Mouse (Mus musculus): ENCODE measurements around the gene Gm13290. TPM values are rescaled to one million over a fixed set of nuclear protein-coding genes. Genes with fewer than 3 reads are reported as not detected.
A peak's percentile ranks its signal among the peaks of the same experiment; 100 is the strongest.
"Not testable (repeated sequence)": the region's sequence is repeated elsewhere in the genome, so short reads cannot be mapped to it uniquely, and the experiment has no call there.

Gm13290 gene
- polyA plus RNA-seq, 1 experiment from 2014 or later = 0.37 TPM

DNA sequence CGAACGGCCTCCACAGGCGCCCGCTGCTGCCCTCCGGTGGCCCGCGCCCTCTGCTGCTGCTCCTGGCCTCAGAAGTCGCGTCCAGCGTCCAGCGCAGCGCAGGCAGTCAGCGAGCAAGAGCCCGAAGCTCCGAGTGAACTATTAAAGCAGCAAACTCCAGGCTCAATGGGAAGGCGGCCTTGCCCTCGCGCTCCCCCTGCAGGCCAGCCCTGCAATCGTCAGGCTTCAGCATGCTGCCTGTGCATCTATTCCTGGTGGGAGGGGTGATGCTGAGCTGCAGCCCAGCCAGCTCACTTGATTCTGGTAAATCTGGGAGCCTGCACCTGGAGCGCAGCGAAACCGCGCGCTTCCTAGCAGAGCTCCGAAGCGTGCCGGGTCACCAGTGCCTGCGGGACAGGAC lies 14.8 kb downstream of the Gm13290 start, which contains the start of gene Gm13277:
Gene Gm13277 (plus strand): TSS at position 231 of the 400 bp plus-strand sequence.
- 0% methylated on average over 1 of the region's 28 CpGs for whole genome bisulfite sequencing
- H3K36me3 ChIP-seq; H3K4me2 ChIP-seq (replicated peaks); H3K27ac ChIP-seq; H3K9me3 ChIP-seq; ATAC-seq (ENCODE audit: insufficient number of reproducible peaks, insufficient read depth, low FRiP score, low TSS enrichment); H3K4me1 ChIP-seq; H3K4me3 ChIP-seq; H3K9ac ChIP-seq; H3K27me3 ChIP-seq: not testable (repeated sequence)

DNA sequence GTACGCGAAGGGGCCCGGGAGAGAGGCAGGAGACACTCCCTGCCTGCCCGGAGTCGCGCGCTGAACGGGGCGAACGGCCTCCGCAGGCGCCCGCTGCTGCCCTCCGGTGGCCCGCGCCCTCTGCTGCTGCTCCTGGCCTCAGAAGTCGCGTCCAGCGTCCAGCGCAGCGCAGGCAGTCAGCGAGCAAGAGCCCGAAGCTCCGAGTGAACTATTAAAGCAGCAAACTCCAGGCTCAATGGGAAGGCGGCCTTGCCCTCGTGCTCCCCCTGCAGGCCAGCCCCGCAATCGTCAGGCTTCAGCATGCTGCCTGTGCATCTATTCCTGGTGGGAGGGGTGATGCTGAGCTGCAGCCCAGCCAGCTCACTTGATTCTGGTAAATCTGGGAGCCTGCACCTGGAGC lies 17.6 kb downstream of the Gm13290 start, which contains the start of gene Gm13278:
Gene Gm13278 (plus strand): TSS at position 301 of the 400 bp plus-strand sequence.
- not testable (repeated sequence) for H3K36me3 ChIP-seq; H3K9ac ChIP-seq; H3K27ac ChIP-seq; ATAC-seq (ENCODE audit: insufficient number of reproducible peaks, insufficient read depth, low FRiP score, low TSS enrichment); H3K27me3 ChIP-seq; H3K4me3 ChIP-seq; H3K4me2 ChIP-seq (replicated peaks); H3K9me3 ChIP-seq; H3K4me1 ChIP-seq
- WGBS = no CpG with 5 or more reads among the region's 28 CpGs

DNA sequence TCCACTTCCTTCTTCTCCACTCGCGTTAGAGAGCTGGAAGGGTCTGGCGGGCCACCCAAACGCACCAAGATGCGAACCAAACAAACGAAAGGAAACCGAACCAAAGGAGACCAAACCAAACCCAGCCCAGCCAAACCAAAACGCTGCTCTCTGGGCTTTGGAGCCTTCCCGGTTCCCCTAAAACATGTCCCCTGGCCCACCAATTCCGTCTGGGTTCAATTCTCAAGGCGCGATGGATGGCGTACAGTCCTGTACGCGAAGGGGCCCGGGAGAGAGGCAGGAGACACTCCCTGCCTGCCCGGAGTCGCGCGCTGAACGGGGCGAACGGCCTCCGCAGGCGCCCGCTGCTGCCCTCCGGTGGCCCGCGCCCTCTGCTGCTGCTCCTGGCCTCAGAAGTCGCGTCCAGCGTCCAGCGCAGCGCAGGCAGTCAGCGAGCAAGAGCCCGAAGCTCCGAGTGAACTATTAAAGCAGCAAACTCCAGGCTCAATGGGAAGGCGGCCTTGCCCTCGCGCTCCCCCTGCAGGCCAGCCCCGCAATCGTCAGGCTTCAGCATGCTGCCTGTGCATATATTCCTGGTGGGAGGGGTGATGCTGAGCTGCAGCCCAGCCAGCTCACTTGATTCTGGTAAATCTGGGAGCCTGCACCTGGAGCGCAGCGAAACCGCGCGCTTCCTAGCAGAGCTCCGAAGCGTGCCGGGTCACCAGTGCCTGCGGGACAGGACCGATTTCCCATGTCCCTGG lies 20.5 kb downstream of the Gm13290 start, which contains the start of gene Gm13275:
Gene Gm13275 (plus strand): TSS at position 552 of the 740 bp plus-strand sequence.
- not testable (repeated sequence) for ATAC-seq (ENCODE audit: insufficient number of reproducible peaks, insufficient read depth, low FRiP score, low TSS enrichment)

DNA sequence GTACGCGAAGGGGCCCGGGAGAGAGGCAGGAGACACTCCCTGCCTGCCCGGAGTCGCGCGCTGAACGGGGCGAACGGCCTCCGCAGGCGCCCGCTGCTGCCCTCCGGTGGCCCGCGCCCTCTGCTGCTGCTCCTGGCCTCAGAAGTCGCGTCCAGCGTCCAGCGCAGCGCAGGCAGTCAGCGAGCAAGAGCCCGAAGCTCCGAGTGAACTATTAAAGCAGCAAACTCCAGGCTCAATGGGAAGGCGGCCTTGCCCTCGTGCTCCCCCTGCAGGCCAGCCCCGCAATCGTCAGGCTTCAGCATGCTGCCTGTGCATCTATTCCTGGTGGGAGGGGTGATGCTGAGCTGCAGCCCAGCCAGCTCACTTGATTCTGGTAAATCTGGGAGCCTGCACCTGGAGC lies 23.5 kb downstream of the Gm13290 start, which contains the start of gene Gm13279:
Gene Gm13279 (plus strand): TSS at position 301 of the 400 bp plus-strand sequence.
- not testable (repeated sequence) for H3K4me3 ChIP-seq; H3K27me3 ChIP-seq; H3K27ac ChIP-seq; H3K4me2 ChIP-seq (replicated peaks); H3K9me3 ChIP-seq; H3K36me3 ChIP-seq; H3K4me1 ChIP-seq; H3K9ac ChIP-seq; ATAC-seq (ENCODE audit: insufficient number of reproducible peaks, insufficient read depth, low FRiP score, low TSS enrichment)
- WGBS = no CpG with 5 or more reads among the region's 28 CpGs

More for the DNA sequence above, 20.5 kb downstream of the Gm13290 start, which contains the start of gene Gm13275:
- not testable (repeated sequence) for H3K4me3 ChIP-seq; H3K9ac ChIP-seq; H3K4me2 ChIP-seq (replicated peaks); H3K4me1 ChIP-seq; H3K9me3 ChIP-seq; H3K27me3 ChIP-seq; H3K36me3 ChIP-seq; H3K27ac ChIP-seq
- WGBS = 1% methylated on average over 14 of the region's 52 CpGs

DNA sequence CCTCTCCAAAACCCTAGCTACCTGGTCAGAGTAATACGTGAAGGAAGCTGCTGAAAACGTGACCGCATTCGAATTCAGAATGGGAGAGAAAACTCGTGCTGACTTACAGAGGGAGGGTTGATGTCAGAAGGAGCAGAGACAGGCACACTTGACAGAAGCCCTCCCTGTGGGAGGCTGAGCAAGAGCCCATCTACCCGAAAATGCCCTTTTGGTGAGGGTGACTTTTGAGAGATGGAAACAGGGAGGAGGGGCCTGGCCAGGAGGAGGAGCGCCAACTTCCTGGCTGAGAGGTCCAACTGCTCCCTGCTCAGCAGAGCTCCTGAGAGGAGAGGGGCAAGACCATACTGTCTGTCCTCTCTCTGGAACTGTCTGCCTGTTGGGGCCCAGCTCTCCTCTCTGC lies 25.7 kb downstream of the Gm13290 start, which contains the start of gene Gm13285:
Gene Gm13285 (plus strand): TSS at position 301 of the 400 bp plus-strand sequence.
- H3K4me2 ChIP-seq (replicated peaks); H3K36me3 ChIP-seq; H3K27ac ChIP-seq; H3K9ac ChIP-seq; H3K4me3 ChIP-seq; H3K9me3 ChIP-seq; H3K4me1 ChIP-seq; ATAC-seq (ENCODE audit: insufficient number of reproducible peaks, insufficient read depth, low FRiP score, low TSS enrichment); H3K27me3 ChIP-seq: not testable (repeated sequence)
- 10% methylated on average over 6 of the region's 7 CpGs for WGBS

DNA sequence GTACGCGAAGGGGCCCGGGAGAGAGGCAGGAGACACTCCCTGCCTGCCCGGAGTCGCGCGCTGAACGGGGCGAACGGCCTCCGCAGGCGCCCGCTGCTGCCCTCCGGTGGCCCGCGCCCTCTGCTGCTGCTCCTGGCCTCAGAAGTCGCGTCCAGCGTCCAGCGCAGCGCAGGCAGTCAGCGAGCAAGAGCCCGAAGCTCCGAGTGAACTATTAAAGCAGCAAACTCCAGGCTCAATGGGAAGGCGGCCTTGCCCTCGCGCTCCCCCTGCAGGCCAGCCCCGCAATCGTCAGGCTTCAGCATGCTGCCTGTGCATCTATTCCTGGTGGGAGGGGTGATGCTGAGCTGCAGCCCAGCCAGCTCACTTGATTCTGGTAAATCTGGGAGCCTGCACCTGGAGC lies 29.3 kb downstream of the Gm13290 start, which contains the start of gene Gm13287:
Gene Gm13287 (plus strand): TSS at position 301 of the 400 bp plus-strand sequence.
- not testable (repeated sequence) for H3K27me3 ChIP-seq; H3K9me3 ChIP-seq; H3K4me2 ChIP-seq (replicated peaks); H3K27ac ChIP-seq; ATAC-seq (ENCODE audit: insufficient number of reproducible peaks, insufficient read depth, low FRiP score, low TSS enrichment); H3K36me3 ChIP-seq; H3K4me1 ChIP-seq; H3K9ac ChIP-seq; H3K4me3 ChIP-seq
- WGBS = no CpG with 5 or more reads among the region's 29 CpGs

DNA sequence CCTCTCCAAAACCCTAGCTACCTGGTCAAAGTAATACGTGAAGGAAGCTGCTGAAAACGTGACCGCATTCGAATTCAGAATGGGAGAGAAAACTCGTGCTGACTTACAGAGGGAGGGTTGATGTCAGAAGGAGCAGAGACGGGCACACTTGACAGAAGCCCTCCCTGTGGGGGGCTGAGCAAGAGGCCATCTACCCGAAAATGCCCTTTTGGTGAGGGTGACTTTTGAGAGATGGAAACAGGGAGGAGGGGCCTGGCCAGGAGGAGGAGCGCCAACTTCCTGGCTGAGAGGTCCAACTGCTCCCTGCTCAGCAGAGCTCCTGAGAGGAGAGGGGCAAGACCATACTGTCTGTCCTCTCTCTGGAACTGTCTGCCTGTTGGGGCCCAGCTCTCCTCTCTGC lies 31.6 kb downstream of the Gm13290 start, which contains the start of gene Gm13288:
Gene Gm13288 (plus strand): TSS at position 301 of the 400 bp plus-strand sequence.
- not testable (repeated sequence) for H3K4me1 ChIP-seq; H3K36me3 ChIP-seq; H3K27ac ChIP-seq; H3K27me3 ChIP-seq; H3K9me3 ChIP-seq; H3K9ac ChIP-seq; ATAC-seq (ENCODE audit: insufficient number of reproducible peaks, insufficient read depth, low FRiP score, low TSS enrichment)
- WGBS = no CpG with 5 or more reads among the region's 8 CpGs
- H3K4me3 ChIP-seq = 0 out of 2 replicates have a peak within 1 kb of the TSS, but pooled peaks have one; percentile 22
- peak within 1 kb of the TSS; percentile 32; the same call in 1 of the 2 replicates for H3K4me2 ChIP-seq (replicated peaks)

DNA sequence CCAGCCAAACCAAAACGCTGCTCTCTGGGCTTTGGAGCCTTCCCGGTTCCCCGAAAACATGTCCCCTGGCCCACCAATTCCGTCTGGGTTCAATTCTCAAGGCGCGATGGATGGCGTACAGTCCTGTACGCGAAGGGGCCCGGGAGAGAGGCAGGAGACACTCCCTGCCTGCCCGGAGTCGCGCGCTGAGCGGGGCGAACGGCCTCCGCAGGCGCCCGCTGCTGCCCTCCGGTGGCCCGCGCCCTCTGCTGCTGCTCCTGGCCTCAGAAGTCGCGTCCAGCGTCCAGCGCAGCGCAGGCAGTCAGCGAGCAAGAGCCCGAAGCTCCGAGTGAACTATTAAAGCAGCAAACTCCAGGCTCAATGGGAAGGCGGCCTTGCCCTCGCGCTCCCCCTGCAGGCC lies 32.1 kb downstream of the Gm13290 start:
- H3K27me3 ChIP-seq; H3K27ac ChIP-seq; H3K9me3 ChIP-seq; H3K4me1 ChIP-seq; H3K36me3 ChIP-seq; ATAC-seq (ENCODE audit: insufficient number of reproducible peaks, insufficient read depth, low FRiP score, low TSS enrichment); H3K9ac ChIP-seq: not testable (repeated sequence)
- Histone ChIP-seq H3K4me3 (0 out of 2 replicates have a peak overlapping the region, but pooled peaks have one; percentile 22), H3K4me2 (replicated peaks) (peak overlapping the region; percentile 32; the same call in 1 of the 2 replicates)
- WGBS = 0% methylated on average over 14 of the region's 34 CpGs

DNA sequence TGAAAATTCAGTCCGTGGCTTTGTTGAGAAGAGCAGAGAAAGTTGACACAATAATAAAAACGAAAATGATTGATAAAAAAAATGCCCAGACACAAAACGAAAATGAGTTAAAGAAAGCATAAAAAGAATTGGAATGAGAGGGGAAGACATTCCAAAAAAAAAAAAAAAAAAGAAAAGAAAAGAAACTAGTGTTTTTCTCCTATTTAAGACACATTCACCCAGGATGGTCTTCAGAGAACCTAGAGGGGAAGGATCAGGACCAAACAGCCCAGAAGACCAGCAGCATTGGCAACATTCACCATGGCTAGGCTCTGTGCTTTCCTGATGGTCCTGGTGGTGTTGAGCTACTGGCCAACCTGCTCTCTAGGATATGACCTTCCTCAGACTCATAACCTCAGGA lies 42.3 kb downstream of the Gm13290 start, which contains the start of gene Ifna7:
Gene Ifna7 (plus strand): TSS at position 301 of the 400 bp plus-strand sequence.
- Histone ChIP-seq H3K4me1 (no peaks in the 10 kb centered on the region), H3K36me3 (no peaks in the 10 kb centered on the region), H3K9ac (no peak within 1 kb of the TSS), H3K4me3 (no peak within 1 kb of the TSS), H3K9me3 (no peaks in the 10 kb centered on the region), H3K27ac (no peak within 1 kb of the TSS), H3K27me3 (no peaks in the 10 kb centered on the region), H3K4me2 (replicated peaks) (no peak within 1 kb of the TSS)
- ATAC-seq (ENCODE audit: insufficient number of reproducible peaks, insufficient read depth, low FRiP score, low TSS enrichment) = no peak
- 61% methylated on average over 3 of the region's 3 CpGs for WGBS

DNA sequence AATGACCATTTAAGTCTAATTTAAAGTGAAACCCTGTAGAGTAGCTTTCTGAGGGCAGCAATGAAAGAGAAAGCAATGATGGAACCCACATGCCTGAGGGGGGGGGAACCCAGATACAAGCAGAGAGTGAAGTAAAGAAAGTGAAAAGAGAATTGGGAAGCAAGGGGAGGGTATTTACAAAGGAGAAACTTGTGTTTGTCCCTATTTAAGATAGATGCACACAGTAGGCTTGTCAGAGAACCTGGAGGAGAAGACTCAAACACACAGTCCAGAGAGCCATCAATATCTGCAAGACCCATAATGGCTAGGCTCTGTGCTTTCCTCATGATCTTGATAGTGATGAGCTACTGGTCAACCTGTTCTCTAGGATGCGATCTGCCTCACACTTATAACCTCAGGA lies 46.0 kb downstream of the Gm13290 start, which contains the start of gene Ifna11:
Gene Ifna11 (plus strand): TSS at position 301 of the 400 bp plus-strand sequence.
- Histone ChIP-seq H3K36me3 (no peaks in the 10 kb centered on the region), H3K27ac (no peak within 1 kb of the TSS), H3K9ac (no peak within 1 kb of the TSS), H3K4me3 (no peak within 1 kb of the TSS), H3K9me3 (no peaks in the 10 kb centered on the region), H3K27me3 (no peaks in the 10 kb centered on the region), H3K4me2 (replicated peaks) (no peak within 1 kb of the TSS), H3K4me1 (no peaks in the 10 kb centered on the region)
- ATAC-seq (ENCODE audit: insufficient number of reproducible peaks, insufficient read depth, low FRiP score, low TSS enrichment) = no peak
- WGBS = 96% methylated on average over 1 of the region's 1 CpGs

DNA sequence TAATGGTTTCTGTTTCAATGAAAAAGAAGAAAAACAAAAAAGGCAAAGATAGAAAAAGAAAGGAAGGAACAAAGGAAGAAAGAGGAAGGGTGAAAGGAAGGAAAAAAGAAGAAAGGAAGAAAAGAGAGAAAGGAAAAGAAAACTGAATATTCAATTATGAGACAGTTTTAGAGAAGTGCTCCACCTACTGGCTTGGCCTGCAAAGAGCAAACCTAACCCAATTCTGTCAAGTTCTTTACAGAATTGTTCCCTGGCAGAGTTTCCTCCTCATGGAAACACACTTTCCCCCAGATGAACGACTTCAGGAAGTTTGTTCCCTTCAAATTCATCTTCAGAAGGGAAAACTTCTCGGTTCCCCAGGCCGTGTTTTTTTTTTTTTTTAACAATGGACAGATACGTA lies 49.4 kb downstream of the Gm13290 start:
- Histone ChIP-seq H3K9ac (no peak overlapping the region), H3K36me3 (no peaks in the 10 kb centered on the region), H3K4me1 (no peaks in the 10 kb centered on the region), H3K27me3 (no peaks in the 10 kb centered on the region), H3K27ac (no peak overlapping the region), H3K4me3 (no peak overlapping the region), H3K4me2 (replicated peaks) (no peak overlapping the region), H3K9me3 (no peaks in the 10 kb centered on the region)
- ATAC-seq (ENCODE audit: insufficient number of reproducible peaks, insufficient read depth, low FRiP score, low TSS enrichment) = no peak
- 26% methylated on average over 4 of the region's 4 CpGs for WGBS
